Mouse (Mus musculus) kidney, adult 2 months (tissue): ENCODE measurements around the gene Ap3b1. TPM values are rescaled to one million over a fixed set of nuclear protein-coding genes. Genes with fewer than 3 reads are reported as not detected.

Source experiments
- DNase-seq: peaks from one replicate; pipeline ENCODE4 v3.0.0; 2021
- H3K27ac ChIP-seq: fragments of 200-500 bp; 2 replicates; pipeline ENCODE4 v1.5.1; 2012; ENCODE audit warnings: low read depth, low read length, control low read depth, inconsistent platforms; ENCODE audit not compliant: insufficient read depth
- H3K27me3 ChIP-seq: fragments of 200-500 bp; replicated peaks from 2 replicates; pipeline ENCODE4 v1.6.1; 2012; ENCODE audit warnings: mild to moderate bottlenecking, moderate library complexity, low read length, inconsistent platforms; ENCODE audit not compliant: control insufficient read depth, insufficient read depth
- H3K36me3 ChIP-seq: fragments of 200-500 bp; 2 replicates; pipeline ENCODE4 v1.6.1; 2012; ENCODE audit warnings: mild to moderate bottlenecking, moderate library complexity, low read length, inconsistent platforms; ENCODE audit not compliant: control insufficient read depth, insufficient read depth
- H3K4me1 ChIP-seq: fragments of 200-500 bp; 2 replicates; pipeline ENCODE4 v1.6.1; 2011; ENCODE audit warnings: low read length; ENCODE audit not compliant: control insufficient read depth, insufficient read depth
- H3K4me3 ChIP-seq: fragments of 200-500 bp; 2 replicates; pipeline ENCODE4 v1.5.1; 2011; ENCODE audit warnings: mild to moderate bottlenecking, low read depth, low read length, control low read depth; ENCODE audit not compliant: insufficient read depth
- CTCF ChIP-seq: fragments of 200-500 bp; conservative IDR thresholded peaks from 2 replicates; pipeline ENCODE4 v1.5.1; 2011; ENCODE audit warnings: low read depth, mild to moderate bottlenecking, control low read depth, low read length, moderate library complexity, mixed read lengths; ENCODE audit not compliant: insufficient read depth, insufficient read length
- POLR2A ChIP-seq: fragments of 200-500 bp; IDR thresholded peaks from one replicate; pipeline ENCODE4 v1.6.1; 2011; ENCODE audit warnings: low read depth, low read length, control low read depth
- WGBS: fragments of 180-500 bp; shearing (Covaris S2); methylation state at CpG from one replicate; pipeline ENCODE4 v1.1.7; 2018; 5-methylcytosine and 5-hydroxymethylcytosine counted together
- polyA plus RNA-seq: library from polyadenylated mRNA; depleted of rRNA; stranded (reverse); fragments of >200 nt; gene quantifications from 2 replicates; pipeline ENCODE4 v1.2.3, GENCODE M21; 2012; rRNA removed

The Ap3b1 gene
- polyA plus RNA-seq, 1 experiment, result 49.4 TPM

- 83% methylated on average over 9 of the region's 9 CpGs for WGBS
- Histone ChIP-seq H3K27me3 (no peaks in the 10 kb centered on the region), H3K4me1 (no peaks in the 10 kb centered on the region), H3K4me3 (no peak overlapping the region), H3K36me3 (no peaks in the 10 kb centered on the region), H3K27ac (no peak overlapping the region)
- DNase-seq, result no peak
- TF ChIP-seq POLR2A (no peak), CTCF (no peak)
These were observed 248.5 kb downstream of the Ap3b1 start for GRCm38 (mm10) chr13:94607035-94607860.

DNA sequence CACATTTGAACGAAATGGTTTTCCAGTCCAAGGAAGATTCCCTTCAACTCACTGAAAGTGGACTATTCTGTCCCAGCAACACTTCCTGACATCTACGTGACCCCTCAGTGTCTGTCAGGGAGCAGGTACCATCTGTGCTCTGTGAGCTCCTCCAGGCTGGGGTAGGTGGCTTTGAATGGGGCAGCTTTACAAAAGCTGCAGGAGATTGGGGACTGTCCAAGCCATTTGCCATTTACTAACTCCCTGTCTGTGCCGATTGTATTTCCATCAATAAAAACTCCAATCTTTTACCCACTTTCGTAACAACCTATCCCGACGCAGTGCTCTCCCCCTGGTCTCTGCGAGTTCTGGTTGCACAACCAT, 249.1 kb downstream of the Ap3b1 start:
- no peak for TF ChIP-seq POLR2A
- no peak for TF ChIP-seq CTCF
- no peak for DNase-seq
- Histone ChIP-seq H3K4me3 (no peak overlapping the region), H3K4me1 (no peaks in the 10 kb centered on the region), H3K27ac (no peak overlapping the region), H3K36me3 (no peaks in the 10 kb centered on the region), H3K27me3 (no peaks in the 10 kb centered on the region)
- 57% methylated on average over 7 of the region's 7 CpGs for WGBS

GRCm38 (mm10) chr13:94608420-94608831, 249.7 kb downstream of the Ap3b1 start:
- no peak for DNase-seq
- Histone ChIP-seq H3K36me3 (no peaks in the 10 kb centered on the region), H3K27me3 (no peaks in the 10 kb centered on the region), H3K4me3 (no peak overlapping the region), H3K4me1 (no peaks in the 10 kb centered on the region), H3K27ac (no peak overlapping the region)
- WGBS, result 25% methylated on average over 11 of the region's 11 CpGs
- no peak for TF ChIP-seq POLR2A
- no peak for TF ChIP-seq CTCF

GRCm38 (mm10) chr13:94608947-94609346, 250.2 kb downstream of the Ap3b1 start:
- no peaks in the 10 kb centered on the region for H3K4me1 ChIP-seq
- no peak overlapping the region for H3K27ac ChIP-seq
- no peak overlapping the region for H3K4me3 ChIP-seq
- DNase-seq, result no peak
- H3K36me3 ChIP-seq, result no peaks in the 10 kb centered on the region
- no peak for TF ChIP-seq CTCF
- TF ChIP-seq POLR2A, result no peak
- H3K27me3 ChIP-seq, result no peaks in the 10 kb centered on the region
- 70% methylated on average over 10 of the region's 10 CpGs for WGBS

Other genes with a start within 250 kb of the Ap3b1 start
- 21.3 and 22.3 TPM in 2 replicates for gene Scamp1, start 73.1 kb upstream of the Ap3b1 start, polyA plus RNA-seq